Mouse (Mus musculus) heart, adult 2 months (tissue): ENCODE measurements around the gene Slc7a1.

Experiments used
- CTCF ChIP-seq: fragments of 200-600 bp; IDR thresholded peaks from 2 replicates; pipeline ENCODE4 v1.8.1; 2022; ENCODE audit warnings: antibody characterized with exemption, mild to moderate bottlenecking, moderate library complexity
- EP300 ChIP-seq: fragments of 200-500 bp; IDR thresholded peaks from 2 replicates; pipeline ENCODE4 v1.6.1; 2011; ENCODE audit warnings: low read depth, low read length, control low read depth; ENCODE audit not compliant: insufficient read depth
- POLR2A ChIP-seq: fragments of 200-500 bp; IDR thresholded peaks from 2 replicates; pipeline ENCODE4 v1.6.1; 2011; ENCODE audit warnings: mild to moderate bottlenecking, low read depth, low read length, control low read depth; ENCODE audit not compliant: insufficient read depth

- TF ChIP-seq CTCF: no peak
- no peak for TF ChIP-seq POLR2A
- TF ChIP-seq EP300: no peak
Measured at GRCm38 (mm10) chr5:148435660-148436059, 36.0 kb upstream of the Slc7a1 start.
